In genomic region chr2:74243801-74244200, GRCm38 (mm10) we compare ENCODE assay signal across 9 mouse cellular contexts.
DNase-seq lines count a peak whose midpoint lies in the region; ATAC-seq and TF ChIP-seq lines count a peak whose summit lies in the region.
"Had no signal": no experiment of that assay in that cellular context is flagged by ENCODE, and none has a peak within 500 bp of the region (broad histone marks: within the 10 kb centered on the region; RNA-seq: fewer than 3 reads in every experiment).

No protein-coding gene starts in this region.

- WGBS in kidney, postnatal 0 days = 55% methylated on average over 9 of the region's 9 CpGs
- WGBS in embryonic facial prominence, embryonic 14.5 days = 19% methylated on average over 9 of the region's 9 CpGs
- 17% methylated on average over 9 of the region's 9 CpGs for WGBS in midbrain, embryonic 15.5 days

- H3K9me3 ChIP-seq in kidney, postnatal 0 days (replicated peaks; ENCODE audit: low read length) = no peaks in the 10 kb centered on the region
- no peaks in the 10 kb centered on the region for H3K9me3 ChIP-seq in embryonic facial prominence, embryonic 14.5 days (ENCODE audit: control insufficient read depth, low read length)
- no peaks in the 10 kb centered on the region for H3K9me3 ChIP-seq in midbrain, embryonic 15.5 days

- no peak overlapping the region for H3K9ac ChIP-seq in kidney, postnatal 0 days (ENCODE audit: low read depth, low read length)
- H3K9ac ChIP-seq in embryonic facial prominence, embryonic 14.5 days (ENCODE audit: low read depth, low read length) = no peak overlapping the region
- no peak overlapping the region for H3K9ac ChIP-seq in midbrain, embryonic 15.5 days

- TF ChIP-seq CTCF in kidney, postnatal 0 days (IDR thresholded peaks at IDR 0.05; ENCODE audit: low read depth) = no peak

- H3K4me2 ChIP-seq in kidney, postnatal 0 days (ENCODE audit: low read length) = no peak overlapping the region
- H3K4me2 ChIP-seq in embryonic facial prominence, embryonic 14.5 days (ENCODE audit: low read depth, low read length) = peak overlapping the region; percentile 28
- peak overlapping the region; percentile 20 for H3K4me2 ChIP-seq in midbrain, embryonic 15.5 days

- H3K36me3 ChIP-seq in kidney, postnatal 0 days (ENCODE audit: insufficient read depth, low read length) = no peaks in the 10 kb centered on the region
- no peaks in the 10 kb centered on the region for H3K36me3 ChIP-seq in embryonic facial prominence, embryonic 14.5 days (ENCODE audit: control insufficient read depth, insufficient read depth, low read length)
- H3K36me3 ChIP-seq in midbrain, embryonic 15.5 days (replicated peaks) = no peaks in the 10 kb centered on the region

- H3K27ac ChIP-seq in kidney, postnatal 0 days = no peak overlapping the region
- H3K27ac ChIP-seq in embryonic facial prominence, embryonic 14.5 days (replicated peaks; ENCODE audit: low read depth, low read length) = peak overlapping the region; percentile 19; the same call in 1 of the 2 replicates
- H3K27ac ChIP-seq in midbrain, embryonic 15.5 days = peak overlapping the region; percentile 60

- no peak overlapping the region for H3K4me3 ChIP-seq in kidney, postnatal 0 days (replicated peaks; ENCODE audit: low read depth, low read length)
- H3K4me3 ChIP-seq in embryonic facial prominence, embryonic 14.5 days (ENCODE audit: low read depth, low read length) = no peak overlapping the region
- H3K4me3 ChIP-seq in midbrain, embryonic 15.5 days = no peak overlapping the region

- H3K4me1 ChIP-seq in kidney, postnatal 0 days (replicated peaks; ENCODE audit: insufficient read depth, low read length) = no peaks in the 10 kb centered on the region
- peaks cover 24% of the 10 kb centered on the region for H3K4me1 ChIP-seq in embryonic facial prominence, embryonic 14.5 days (ENCODE audit: control insufficient read depth, insufficient read depth, low read length)
- peaks cover 20% of the 10 kb centered on the region for H3K4me1 ChIP-seq in midbrain, embryonic 15.5 days

- DNase-seq in kidney, postnatal 0 days (ENCODE audit: low spot score) = peak; percentile 12
- no peak for DNase-seq in kidney, postnatal 25 days
- DNase-seq in embryonic facial prominence, embryonic 14.5 days (ENCODE audit: low spot score) = peak; percentile 94
- DNase-seq in layer of hippocampus, adult 8-10 months (ENCODE audit: low spot score in 2 of 2) = peak; percentile 35 to 45
- DNase-seq in B cell, adult 2 months = no peak
- DNase-seq in urinary bladder, postnatal 14 days (ENCODE audit: low spot score) = no peak
- no peak for DNase-seq in kidney, adult 8-10 months

- no peaks in the 10 kb centered on the region for H3K27me3 ChIP-seq in kidney, postnatal 0 days (ENCODE audit: insufficient read depth, low read length)
- H3K27me3 ChIP-seq in embryonic facial prominence, embryonic 14.5 days (replicated peaks; ENCODE audit: control insufficient read depth, insufficient read depth, low read length) = no peaks in the 10 kb centered on the region
- H3K27me3 ChIP-seq in midbrain, embryonic 15.5 days (replicated peaks) = no peaks in the 10 kb centered on the region

- no peak for ATAC-seq in kidney, postnatal 0 days (replicated peaks; ENCODE audit: low FRiP score, low read depth)
- ATAC-seq in embryonic facial prominence, embryonic 14.5 days (ENCODE audit: low read depth) = peak; percentile 76
- ATAC-seq in midbrain, embryonic 15.5 days (replicated peaks) = peak; percentile 72
- ATAC-seq: inflammation-experienced regulatory T-cells, adult 6 months had no signal

Comparison
In these comparisons a context has a peak if more than half of its experiments do, and no peak if none do; other contexts are left out.
1. DNase-seq: peak in kidney, postnatal 0 days (single experiment), embryonic facial prominence, embryonic 14.5 days (single experiment) and layer of hippocampus, adult 8-10 months (2 of 2); none in kidney, postnatal 25 days (0 of 2), B cell, adult 2 months (0 of 2), urinary bladder, postnatal 14 days (single experiment) and kidney, adult 8-10 months (0 of 2).